Mouse (Mus musculus): ENCODE data around the gene Syn3. TPM values are rescaled to one million over a fixed set of nuclear protein-coding genes. Genes with fewer than 3 reads are reported as not detected.

The Syn3 gene
- polyA plus RNA-seq, 1 experiment from 2014 or later, result 5.9 TPM

GRCm38 (mm10) chr10:86248807-86249206, 249.9 kb downstream of the Syn3 start:
- 93% methylated on average over 3 of the region's 3 CpGs for WGBS
- no peak for TF ChIP-seq CTCF (IDR thresholded peaks at IDR 0.05; ENCODE audit: low read depth)
- no peak overlapping the region for H3K4me3 ChIP-seq (replicated peaks; ENCODE audit: low read depth, low read length)

GRCm38 (mm10) chr10:86248131-86248740, 250.5 kb downstream of the Syn3 start:
- DNase-seq (ENCODE audit: low spot score), result no peak
- WGBS, result 94% methylated on average over 10 of the region's 10 CpGs
- no peaks in the 10 kb centered on the region for H3K36me3 ChIP-seq (ENCODE audit: insufficient read depth, low read length)
- H3K9me3 ChIP-seq (replicated peaks; ENCODE audit: low read length), result no peaks in the 10 kb centered on the region
- H3K27ac ChIP-seq, result no peak overlapping the region
- no peak for ATAC-seq (replicated peaks; ENCODE audit: low FRiP score, low read depth)
- no peaks in the 10 kb centered on the region for H3K27me3 ChIP-seq (ENCODE audit: insufficient read depth, low read length)
- no peak for TF ChIP-seq CTCF (IDR thresholded peaks at IDR 0.05; ENCODE audit: low read depth)
- no peak overlapping the region for H3K9ac ChIP-seq (ENCODE audit: low read depth, low read length)
- no peak overlapping the region for H3K4me3 ChIP-seq (replicated peaks; ENCODE audit: low read depth, low read length)
- H3K4me2 ChIP-seq (ENCODE audit: low read length), result no peak overlapping the region
- H3K4me1 ChIP-seq (replicated peaks; ENCODE audit: insufficient read depth, low read length), result no peaks in the 10 kb centered on the region

More at GRCm38 (mm10) chr10:86248807-86249206, 249.9 kb downstream of the Syn3 start:
- Histone ChIP-seq H3K9ac (ENCODE audit: low read depth, low read length) (no peak overlapping the region), H3K27me3 (ENCODE audit: insufficient read depth, low read length) (no peaks in the 10 kb centered on the region), H3K4me2 (ENCODE audit: low read length) (no peak overlapping the region), H3K9me3 (replicated peaks; ENCODE audit: low read length) (no peaks in the 10 kb centered on the region), H3K36me3 (ENCODE audit: insufficient read depth, low read length) (no peaks in the 10 kb centered on the region), H3K27ac (no peak overlapping the region), H3K4me1 (replicated peaks; ENCODE audit: insufficient read depth, low read length) (no peaks in the 10 kb centered on the region)
- DNase-seq (ENCODE audit: low spot score) (no peak), ATAC-seq (replicated peaks; ENCODE audit: low FRiP score, low read depth) (no peak)

GRCm38 (mm10) chr10:86245396-86245795, 253.3 kb downstream of the Syn3 start:
- Histone ChIP-seq H3K27me3 (ENCODE audit: insufficient read depth, low read length) (no peaks in the 10 kb centered on the region), H3K27ac (no peak overlapping the region), H3K9me3 (replicated peaks; ENCODE audit: low read length) (no peaks in the 10 kb centered on the region), H3K4me3 (replicated peaks; ENCODE audit: low read depth, low read length) (no peak overlapping the region), H3K36me3 (ENCODE audit: insufficient read depth, low read length) (no peaks in the 10 kb centered on the region), H3K9ac (ENCODE audit: low read depth, low read length) (no peak overlapping the region), H3K4me1 (replicated peaks; ENCODE audit: insufficient read depth, low read length) (no peaks in the 10 kb centered on the region), H3K4me2 (ENCODE audit: low read length) (no peak overlapping the region)
- DNase-seq (ENCODE audit: low spot score) (no peak), ATAC-seq (replicated peaks; ENCODE audit: low FRiP score, low read depth) (no peak)
- no peak for TF ChIP-seq CTCF (IDR thresholded peaks at IDR 0.05; ENCODE audit: low read depth)
- 83% methylated on average over 7 of the region's 7 CpGs for WGBS

- 89% methylated on average over 6 of the region's 6 CpGs for whole genome bisulfite sequencing
These were observed 255.2 kb downstream of the Syn3 start for GRCm38 (mm10) chr10:86243525-86243924.

GRCm38 (mm10) chr10:86242721-86243120, 256.0 kb downstream of the Syn3 start:
- Histone ChIP-seq H3K4me1 (replicated peaks; ENCODE audit: insufficient read depth, low read length) (no peaks in the 10 kb centered on the region), H3K9ac (ENCODE audit: low read depth, low read length) (no peak overlapping the region), H3K4me2 (ENCODE audit: low read length) (no peak overlapping the region), H3K36me3 (ENCODE audit: insufficient read depth, low read length) (no peaks in the 10 kb centered on the region), H3K27ac (no peak overlapping the region), H3K9me3 (replicated peaks; ENCODE audit: low read length) (no peaks in the 10 kb centered on the region), H3K27me3 (ENCODE audit: insufficient read depth, low read length) (no peaks in the 10 kb centered on the region), H3K4me3 (replicated peaks; ENCODE audit: low read depth, low read length) (no peak overlapping the region)
- TF ChIP-seq CTCF (IDR thresholded peaks at IDR 0.05; ENCODE audit: low read depth), result no peak
- ATAC-seq (replicated peaks; ENCODE audit: low FRiP score, low read depth) (no peak), DNase-seq (ENCODE audit: low spot score) (peak; percentile 2)
- 70% methylated on average over 3 of the region's 3 CpGs for WGBS

More at GRCm38 (mm10) chr10:86243525-86243924, 255.2 kb downstream of the Syn3 start:
- Histone ChIP-seq H3K9ac (ENCODE audit: low read depth, low read length) (no peak overlapping the region), H3K4me3 (replicated peaks; ENCODE audit: low read depth, low read length) (no peak overlapping the region), H3K36me3 (ENCODE audit: insufficient read depth, low read length) (no peaks in the 10 kb centered on the region), H3K4me1 (replicated peaks; ENCODE audit: insufficient read depth, low read length) (no peaks in the 10 kb centered on the region), H3K9me3 (replicated peaks; ENCODE audit: low read length) (no peaks in the 10 kb centered on the region), H3K4me2 (ENCODE audit: low read length) (no peak overlapping the region), H3K27me3 (ENCODE audit: insufficient read depth, low read length) (no peaks in the 10 kb centered on the region), H3K27ac (no peak overlapping the region)
- no peak for DNase-seq (ENCODE audit: low spot score)
- TF ChIP-seq CTCF (IDR thresholded peaks at IDR 0.05; ENCODE audit: low read depth), result no peak
- ATAC-seq (replicated peaks; ENCODE audit: low FRiP score, low read depth), result no peak

- H3K27ac ChIP-seq, result no peak overlapping the region
- H3K4me2 ChIP-seq (ENCODE audit: low read length), result no peak overlapping the region
- DNase-seq (ENCODE audit: low spot score) (no peak), ATAC-seq (replicated peaks; ENCODE audit: low FRiP score, low read depth) (no peak)
- no peak overlapping the region for H3K9ac ChIP-seq (ENCODE audit: low read depth, low read length)
- H3K36me3 ChIP-seq (ENCODE audit: insufficient read depth, low read length), result no peaks in the 10 kb centered on the region
- H3K9me3 ChIP-seq (replicated peaks; ENCODE audit: low read length), result no peaks in the 10 kb centered on the region
- H3K27me3 ChIP-seq (ENCODE audit: insufficient read depth, low read length), result no peaks in the 10 kb centered on the region
- WGBS, result 90% methylated on average over 6 of the region's 6 CpGs
- TF ChIP-seq CTCF (IDR thresholded peaks at IDR 0.05; ENCODE audit: low read depth), result no peak
- H3K4me1 ChIP-seq (replicated peaks; ENCODE audit: insufficient read depth, low read length), result no peaks in the 10 kb centered on the region
- H3K4me3 ChIP-seq (replicated peaks; ENCODE audit: low read depth, low read length), result no peak overlapping the region
These were observed 268.7 kb downstream of the Syn3 start for GRCm38 (mm10) chr10:86230006-86230405.

- Histone ChIP-seq H3K36me3 (ENCODE audit: insufficient read depth, low read length) (no peaks in the 10 kb centered on the region), H3K9ac (ENCODE audit: low read depth, low read length) (no peak overlapping the region), H3K4me3 (replicated peaks; ENCODE audit: low read depth, low read length) (no peak overlapping the region), H3K4me2 (ENCODE audit: low read length) (no peak overlapping the region), H3K4me1 (replicated peaks; ENCODE audit: insufficient read depth, low read length) (no peaks in the 10 kb centered on the region), H3K27ac (no peak overlapping the region), H3K9me3 (replicated peaks; ENCODE audit: low read length) (no peaks in the 10 kb centered on the region), H3K27me3 (ENCODE audit: insufficient read depth, low read length) (no peaks in the 10 kb centered on the region)
- 91% methylated on average over 3 of the region's 3 CpGs for WGBS
- no peak for DNase-seq (ENCODE audit: low spot score)
- ATAC-seq (replicated peaks; ENCODE audit: low FRiP score, low read depth), result no peak
- no peak for TF ChIP-seq CTCF (IDR thresholded peaks at IDR 0.05; ENCODE audit: low read depth)
These were observed 273.2 kb downstream of the Syn3 start for GRCm38 (mm10) chr10:86225480-86225879.

Data from kidney, postnatal 0 days (tissue).